Mouse (Mus musculus) liver, embryonic 15.5 days (tissue): Measurements from ENCODE around the gene Dysf. TPM values are rescaled to one million over a fixed set of nuclear protein-coding genes. Genes with fewer than 3 reads are reported as not detected.
A peak's percentile ranks its signal among the peaks of the same experiment; 100 is the strongest.

Experiments
- ATAC-seq: fragments of 200-750 bp; cut with Nextera tagmentation; 2 replicates; pipeline ENCODE4 v1.8.0; 2017; ENCODE audit warnings: moderate number of reproducible peaks, mild to moderate bottlenecking, moderate library complexity; ENCODE audit not compliant: insufficient read depth
- H3K27ac ChIP-seq: fragments of 300-500 bp; sonication (generic); replicated peaks from 2 replicates; pipeline ENCODE4 v1.5.1; 2015; ENCODE audit warnings: mild to moderate bottlenecking, inconsistent platforms
- H3K27me3 ChIP-seq: fragments of 300-500 bp; sonication (generic); 2 replicates; pipeline ENCODE4 v1.6.1; 2015; ENCODE audit warnings: mild to moderate bottlenecking, inconsistent platforms
- H3K36me3 ChIP-seq: fragments of 300-500 bp; sonication (generic); replicated peaks from 2 replicates; pipeline ENCODE4 v1.6.1; 2015; ENCODE audit warnings: moderate library complexity, mild to moderate bottlenecking, inconsistent platforms
- H3K4me1 ChIP-seq: fragments of 300-500 bp; sonication (generic); replicated peaks from 2 replicates; pipeline ENCODE4 v1.6.1; 2015; ENCODE audit warnings: inconsistent platforms
- H3K4me2 ChIP-seq: fragments of 300-500 bp; sonication (generic); 2 replicates; pipeline ENCODE4 v1.6.1; 2015; ENCODE audit warnings: moderate library complexity, mild to moderate bottlenecking, inconsistent platforms
- H3K4me3 ChIP-seq: fragments of 300-500 bp; sonication (generic); replicated peaks from 2 replicates; pipeline ENCODE4 v1.5.1; 2015; ENCODE audit warnings: mild to moderate bottlenecking, inconsistent platforms
- H3K9ac ChIP-seq: fragments of 300-500 bp; sonication (generic); 2 replicates; pipeline ENCODE4 v1.6.1; 2015; ENCODE audit warnings: moderate library complexity, mild to moderate bottlenecking, inconsistent platforms
- H3K9me3 ChIP-seq: fragments of 300-500 bp; sonication (generic); replicated peaks from 2 replicates; pipeline ENCODE4 v1.6.1; 2016; ENCODE audit warnings: inconsistent platforms
- WGBS: fragments of 180-500 bp; shearing (Covaris S2); methylation state at CpG from one replicate; pipeline ENCODE4 v1.1.7; 2015; ENCODE audit warnings: mixed read lengths; ENCODE audit not compliant: insufficient replicate concordance; 5-methylcytosine and 5-hydroxymethylcytosine counted together
- polyA plus RNA-seq: library from polyadenylated mRNA; unstranded; fragments of >200 nt; fragmentation: Nextera tagmentation; extraction: Ambion mirVana; gene quantifications from 2 replicates; pipeline ENCODE4 v1.2.1, GENCODE M21; 2015

The Dysf gene
- polyA plus RNA-seq, 1 experiment from 2014 or later, result 1.5 TPM

DNA sequence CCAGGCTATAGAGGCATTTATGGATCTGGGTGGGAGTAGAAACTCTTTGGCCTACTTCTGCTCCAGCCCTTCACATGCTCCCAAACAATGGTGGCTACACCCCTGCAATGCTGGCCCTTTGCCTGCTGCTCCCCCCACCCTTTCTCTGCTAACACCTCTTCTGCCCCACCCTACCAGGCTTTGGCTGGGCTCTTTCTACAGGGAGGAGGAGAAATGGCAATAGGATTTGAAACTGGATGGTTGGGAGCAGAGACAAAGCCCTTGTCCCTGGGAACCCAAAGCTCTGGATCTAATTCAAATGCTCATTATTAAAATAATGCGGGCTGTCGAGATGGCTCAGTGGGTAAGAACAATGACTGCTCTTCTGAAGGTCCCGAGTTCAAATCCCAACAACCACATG lies 72.2 kb downstream of the Dysf start:
- no peak overlapping the region for H3K4me3 ChIP-seq
- no peaks in the 10 kb centered on the region for H3K36me3 ChIP-seq
- no peak for ATAC-seq
- no peak overlapping the region for H3K4me2 ChIP-seq
- WGBS, result 58% methylated on average over 3 of the region's 3 CpGs
- no peak overlapping the region for H3K27ac ChIP-seq
- H3K27me3 ChIP-seq, result no peaks in the 10 kb centered on the region
- no peak overlapping the region for H3K9ac ChIP-seq
- H3K9me3 ChIP-seq, result no peaks in the 10 kb centered on the region
- H3K4me1 ChIP-seq, result no peaks in the 10 kb centered on the region

DNA sequence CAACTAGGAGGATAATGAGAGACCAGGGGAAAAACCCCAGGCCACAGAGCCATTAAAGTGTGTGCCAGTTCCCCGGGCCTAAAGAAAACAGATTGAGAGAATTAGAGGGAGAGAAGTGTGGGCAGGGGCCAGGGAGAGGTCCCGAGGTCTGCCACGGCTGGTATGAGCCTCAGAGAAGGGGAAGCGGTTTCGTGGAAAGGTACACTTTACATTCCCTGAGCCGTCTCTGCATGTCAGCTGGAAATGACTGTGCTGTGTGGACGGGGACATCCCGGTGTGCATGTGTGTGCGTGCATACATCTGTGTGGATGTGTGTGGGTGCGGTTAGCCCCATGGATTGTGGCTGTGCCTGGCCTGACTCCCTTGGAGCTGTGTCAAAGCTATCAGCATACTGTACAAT lies 76.4 kb downstream of the Dysf start:
- H3K27me3 ChIP-seq, result no peaks in the 10 kb centered on the region
- 52% methylated on average over 10 of the region's 10 CpGs for WGBS
- H3K9me3 ChIP-seq, result no peaks in the 10 kb centered on the region
- H3K9ac ChIP-seq, result no peak overlapping the region
- ATAC-seq, result no peak
- H3K36me3 ChIP-seq, result no peaks in the 10 kb centered on the region
- no peaks in the 10 kb centered on the region for H3K4me1 ChIP-seq
- no peak overlapping the region for H3K4me2 ChIP-seq
- no peak overlapping the region for H3K4me3 ChIP-seq
- no peak overlapping the region for H3K27ac ChIP-seq

DNA sequence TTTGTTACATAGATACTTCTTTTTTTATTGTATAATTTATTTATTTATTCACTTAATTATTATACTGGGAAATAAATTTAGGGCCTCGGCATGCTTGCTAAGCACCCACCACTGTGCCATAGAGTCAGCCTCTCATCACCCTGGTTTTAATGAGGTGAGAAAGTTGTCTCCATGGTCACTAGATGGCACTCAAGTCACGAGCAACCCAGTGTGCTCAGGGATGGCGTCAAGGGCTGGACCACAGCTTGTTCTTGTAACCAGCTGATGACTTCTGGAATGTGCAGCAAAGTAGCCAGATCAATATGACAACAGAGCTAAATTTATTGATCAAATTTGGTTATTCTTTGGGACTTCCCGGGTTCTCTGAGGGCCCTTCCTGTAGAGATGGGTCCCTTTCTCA lies 85.1 kb downstream of the Dysf start:
- Histone ChIP-seq H3K9me3 (no peaks in the 10 kb centered on the region), H3K9ac (no peak overlapping the region)
- WGBS, result 22% methylated on average over 4 of the region's 4 CpGs

DNA sequence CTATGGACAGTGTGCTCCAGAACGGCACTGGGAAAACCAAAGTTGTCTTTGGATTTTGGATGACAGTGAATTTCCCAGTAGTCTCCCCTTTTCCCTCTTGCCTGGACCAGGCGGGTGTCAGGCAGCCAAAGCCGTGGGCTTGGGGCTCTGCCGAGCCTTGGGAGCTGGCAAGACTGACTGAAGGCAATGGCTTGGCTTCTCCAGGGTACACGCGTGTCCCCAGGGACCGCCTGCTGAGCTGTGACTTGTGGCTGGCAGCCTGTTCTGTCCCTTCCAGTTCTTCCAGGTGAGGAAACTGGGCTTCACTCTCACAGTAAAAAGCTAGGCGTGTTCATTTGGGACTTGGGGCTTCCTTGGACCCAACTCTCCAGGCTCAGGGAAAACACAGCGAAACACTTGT lies 86.1 kb downstream of the Dysf start:
- Histone ChIP-seq H3K27me3 (no peaks in the 10 kb centered on the region), H3K36me3 (no peaks in the 10 kb centered on the region), H3K4me2 (no peak overlapping the region), H3K27ac (no peak overlapping the region), H3K9me3 (no peaks in the 10 kb centered on the region), H3K4me1 (no peaks in the 10 kb centered on the region), H3K4me3 (no peak overlapping the region), H3K9ac (no peak overlapping the region)
- no peak for ATAC-seq
- 68% methylated on average over 9 of the region's 9 CpGs for WGBS

More for the DNA sequence above, 85.1 kb downstream of the Dysf start:
- Histone ChIP-seq H3K4me3 (no peak overlapping the region), H3K36me3 (no peaks in the 10 kb centered on the region), H3K4me1 (no peaks in the 10 kb centered on the region), H3K4me2 (no peak overlapping the region), H3K27ac (no peak overlapping the region), H3K27me3 (no peaks in the 10 kb centered on the region)
- ATAC-seq, result no peak

DNA sequence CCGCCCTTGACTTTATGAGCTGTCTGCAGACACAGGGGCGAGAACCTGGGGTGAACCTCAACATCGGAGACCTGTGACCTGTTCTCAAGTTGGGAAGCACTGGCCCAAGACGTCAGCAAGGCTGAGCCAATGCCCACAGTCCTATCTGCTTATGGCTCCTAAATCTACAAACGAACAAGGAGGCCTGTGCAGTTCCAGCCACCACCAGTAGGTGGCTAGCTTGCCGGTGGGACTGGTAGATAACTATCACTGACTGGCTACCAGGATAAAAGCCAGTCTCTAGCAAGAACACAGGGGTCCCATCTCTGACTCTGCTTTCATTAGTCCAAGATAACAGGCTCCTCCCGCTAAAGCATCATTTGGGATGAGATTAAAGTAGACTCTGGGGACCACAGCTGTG lies 86.6 kb downstream of the Dysf start:
- no peak for ATAC-seq
- WGBS, result 21% methylated on average over 7 of the region's 7 CpGs
- H3K4me3 ChIP-seq, result no peak overlapping the region

DNA sequence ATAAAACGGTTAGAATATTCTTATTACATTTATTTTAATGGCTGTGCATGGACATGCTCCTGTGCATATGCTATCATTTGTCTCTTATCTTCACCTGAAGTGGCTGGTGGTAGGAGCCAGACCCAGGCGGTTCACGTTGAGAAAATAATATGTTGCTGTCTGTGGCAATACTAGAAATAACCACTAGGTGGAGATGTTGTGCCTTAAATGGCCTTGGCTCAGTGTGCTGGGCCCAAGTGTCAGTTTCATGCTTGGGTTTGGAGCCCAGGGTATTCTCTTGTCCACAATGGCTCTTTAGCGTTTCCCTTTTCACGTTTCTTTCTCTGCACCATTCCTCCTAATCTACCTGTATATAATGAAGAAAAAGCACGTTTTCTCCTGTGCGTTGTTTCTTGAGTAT lies 87.5 kb downstream of the Dysf start:
- WGBS, result 13% methylated on average over 7 of the region's 7 CpGs
- ATAC-seq, result no peak
- no peak overlapping the region for H3K9ac ChIP-seq

More for the DNA sequence above, 86.6 kb downstream of the Dysf start:
- Histone ChIP-seq H3K27me3 (no peaks in the 10 kb centered on the region), H3K9me3 (no peaks in the 10 kb centered on the region), H3K4me1 (no peaks in the 10 kb centered on the region), H3K4me2 (no peak overlapping the region), H3K36me3 (no peaks in the 10 kb centered on the region), H3K9ac (no peak overlapping the region), H3K27ac (no peak overlapping the region)

DNA sequence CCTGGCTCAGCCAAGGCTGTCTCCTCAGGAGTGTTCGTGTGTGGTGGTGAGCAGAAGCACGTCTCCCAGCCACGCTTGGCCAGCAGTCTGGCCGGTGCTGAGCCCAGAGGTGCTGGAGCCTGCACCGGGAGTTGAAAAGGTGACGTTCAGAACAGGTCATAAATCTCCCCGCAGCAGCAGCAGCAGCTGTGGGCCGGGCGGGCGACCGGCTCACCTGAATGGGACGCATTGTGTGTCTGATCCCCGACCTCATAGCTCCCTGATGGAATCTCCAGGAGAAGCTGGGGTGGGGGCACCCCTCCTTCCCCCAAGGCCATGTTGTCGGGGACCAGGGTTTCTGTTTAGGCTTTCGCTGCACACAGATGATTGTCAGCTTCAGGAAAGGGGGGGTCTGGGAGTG lies 93.6 kb downstream of the Dysf start:
- Histone ChIP-seq H3K9me3 (no peaks in the 10 kb centered on the region), H3K4me1 (no peaks in the 10 kb centered on the region), H3K36me3 (no peaks in the 10 kb centered on the region), H3K27me3 (peaks cover 52% of the 10 kb centered on the region), H3K27ac (no peak overlapping the region), H3K4me2 (no peak overlapping the region), H3K9ac (no peak overlapping the region), H3K4me3 (no peak overlapping the region)
- WGBS, result 59% methylated on average over 15 of the region's 15 CpGs
- no peak for ATAC-seq

More for the DNA sequence above, 87.5 kb downstream of the Dysf start:
- no peak overlapping the region for H3K4me2 ChIP-seq
- no peak overlapping the region for H3K4me3 ChIP-seq
- H3K36me3 ChIP-seq, result no peaks in the 10 kb centered on the region
- no peaks in the 10 kb centered on the region for H3K4me1 ChIP-seq
- H3K9me3 ChIP-seq, result no peaks in the 10 kb centered on the region
- no peaks in the 10 kb centered on the region for H3K27me3 ChIP-seq
- no peak overlapping the region for H3K27ac ChIP-seq

DNA sequence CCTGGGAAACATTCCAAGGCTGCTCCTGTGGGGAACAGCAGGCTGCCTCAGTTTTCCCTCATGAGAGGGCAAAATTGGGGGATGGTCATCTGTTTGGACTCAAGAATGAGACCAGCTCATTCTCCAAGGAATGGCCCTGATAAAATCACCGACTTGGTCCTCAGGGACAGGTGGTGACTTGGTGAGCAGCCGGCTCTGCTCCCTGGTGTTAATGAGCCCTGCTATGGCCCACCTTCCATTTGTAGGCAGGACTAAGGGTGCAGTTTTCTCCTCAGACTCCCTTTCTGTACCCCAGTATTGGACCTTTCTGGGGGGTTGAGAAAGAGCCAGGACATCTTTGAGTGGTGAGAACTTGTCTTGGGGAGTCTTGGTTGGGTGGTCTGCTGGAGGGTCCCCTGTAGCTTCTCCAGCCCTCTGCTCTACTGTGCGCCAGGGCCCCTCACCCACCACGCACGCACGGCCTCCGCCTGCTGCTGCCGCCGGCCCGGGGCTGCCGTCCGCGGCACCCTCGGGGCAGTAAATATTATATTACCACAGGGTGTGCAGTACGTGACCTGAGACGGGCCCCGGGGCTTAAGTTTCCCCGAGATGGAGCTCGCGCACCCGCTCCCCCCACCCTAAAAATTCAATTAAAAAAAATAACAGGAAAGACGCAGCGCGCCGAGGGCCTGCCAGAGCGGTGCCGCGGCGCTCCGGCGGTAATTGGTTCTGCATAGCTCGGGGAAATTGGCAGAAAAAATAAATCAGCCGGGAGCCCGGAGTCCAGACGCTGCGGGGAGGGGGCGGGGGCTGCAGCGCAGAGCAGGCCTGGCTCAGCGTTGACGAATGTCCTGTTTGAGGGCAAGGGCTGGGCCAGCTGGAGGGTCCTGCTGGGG lies 97.0 kb downstream of the Dysf start:
- no peak overlapping the region for H3K9ac ChIP-seq
- WGBS, result 11% methylated on average over 40 of the region's 40 CpGs
- H3K27me3 ChIP-seq, result peaks cover 60% of the 10 kb centered on the region
- peak overlapping the region; percentile 20; the same call in 1 of the 2 replicates for H3K4me2 ChIP-seq
- H3K4me1 ChIP-seq, result no peaks in the 10 kb centered on the region
- no peaks in the 10 kb centered on the region for H3K36me3 ChIP-seq
- ATAC-seq, result no peak
- H3K9me3 ChIP-seq, result no peaks in the 10 kb centered on the region
- H3K4me3 ChIP-seq, result no peak overlapping the region
- H3K27ac ChIP-seq, result no peak overlapping the region

DNA sequence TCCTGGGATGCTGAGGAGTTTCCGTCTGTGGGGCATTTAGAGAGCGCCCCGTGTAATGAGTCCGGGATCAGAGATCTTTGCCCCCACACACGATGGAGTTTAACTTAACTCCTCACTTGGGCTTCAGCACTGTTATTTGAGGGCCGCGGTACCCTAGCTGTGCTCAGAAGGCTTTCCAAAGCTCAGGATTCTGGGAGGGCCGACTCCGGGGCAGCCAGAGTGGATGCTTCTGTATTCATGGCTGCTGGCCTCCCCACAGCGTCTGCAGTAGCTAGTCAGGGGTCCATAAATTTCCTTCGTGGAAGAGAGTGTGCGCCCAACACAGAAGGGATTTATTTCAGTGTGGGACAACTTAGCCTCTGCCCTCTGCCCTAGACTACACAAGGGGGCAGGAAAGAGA lies 97.7 kb downstream of the Dysf start:
- no peaks in the 10 kb centered on the region for H3K9me3 ChIP-seq
- H3K4me1 ChIP-seq, result no peaks in the 10 kb centered on the region
- no peaks in the 10 kb centered on the region for H3K36me3 ChIP-seq
- peaks cover 60% of the 10 kb centered on the region for H3K27me3 ChIP-seq
- no peak overlapping the region for H3K9ac ChIP-seq
- no peak overlapping the region for H3K4me2 ChIP-seq
- no peak overlapping the region for H3K4me3 ChIP-seq
- no peak for ATAC-seq
- H3K27ac ChIP-seq, result no peak overlapping the region
- 33% methylated on average over 12 of the region's 12 CpGs for WGBS

DNA sequence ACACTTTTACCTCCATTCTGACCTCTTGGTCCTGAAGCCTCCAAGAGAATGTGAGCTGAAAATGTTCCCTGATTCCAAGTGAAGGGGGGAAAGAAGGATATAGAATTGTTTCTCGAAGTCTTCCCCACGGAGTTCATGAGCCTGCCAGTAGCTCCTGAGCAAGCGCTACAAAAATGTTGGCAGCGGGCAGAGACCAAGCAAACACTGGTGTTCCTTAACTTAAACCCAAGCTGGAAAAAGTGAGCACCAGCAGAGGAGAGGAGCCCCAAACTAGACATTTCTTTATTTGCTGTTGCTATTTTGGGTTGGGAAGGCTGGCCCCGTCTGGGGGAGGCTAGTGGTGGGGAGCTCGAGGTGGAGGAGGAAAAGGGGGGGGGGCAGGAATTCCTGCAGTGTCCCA lies 102.0 kb downstream of the Dysf start:
- H3K4me2 ChIP-seq, result no peak overlapping the region
- H3K36me3 ChIP-seq, result no peaks in the 10 kb centered on the region
- H3K27ac ChIP-seq, result no peak overlapping the region
- no peaks in the 10 kb centered on the region for H3K4me1 ChIP-seq
- no peak overlapping the region for H3K9ac ChIP-seq
- no peaks in the 10 kb centered on the region for H3K9me3 ChIP-seq
- 54% methylated on average over 6 of the region's 6 CpGs for WGBS
- no peak for ATAC-seq
- no peak overlapping the region for H3K4me3 ChIP-seq
- H3K27me3 ChIP-seq, result peaks cover 24% of the 10 kb centered on the region

DNA sequence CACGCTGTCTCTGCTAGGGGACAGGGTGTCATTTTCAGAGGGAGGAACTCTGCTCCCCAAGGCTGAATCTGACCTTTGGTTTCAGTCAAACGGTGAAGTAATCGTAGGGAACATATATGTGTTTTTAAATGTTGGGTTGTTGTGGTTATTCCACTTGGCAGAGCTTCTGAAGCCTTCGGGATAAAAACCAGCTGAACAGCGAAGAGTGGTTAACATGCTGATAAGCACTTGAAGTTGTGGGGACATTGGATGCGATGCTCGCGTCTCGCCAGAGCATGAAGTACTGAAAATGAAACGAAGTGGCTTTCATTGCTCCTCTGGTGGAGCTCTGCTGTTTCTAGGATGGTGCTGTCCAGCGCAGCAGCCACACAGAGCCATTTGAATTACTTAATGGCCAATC lies 102.7 kb downstream of the Dysf start:
- no peak overlapping the region for H3K9ac ChIP-seq
- no peaks in the 10 kb centered on the region for H3K9me3 ChIP-seq
- no peaks in the 10 kb centered on the region for H3K4me1 ChIP-seq
- peaks cover 17% of the 10 kb centered on the region for H3K27me3 ChIP-seq
- no peaks in the 10 kb centered on the region for H3K36me3 ChIP-seq
- no peak overlapping the region for H3K27ac ChIP-seq
- H3K4me3 ChIP-seq, result no peak overlapping the region
- 63% methylated on average over 11 of the region's 11 CpGs for WGBS
- no peak overlapping the region for H3K4me2 ChIP-seq
- ATAC-seq, result no peak
